In genomic region chr12:11088626-11089372, GRCm38 (mm10) we compare ENCODE assay signal across 13 mouse cellular contexts.
A peak's percentile ranks its signal among the peaks of the same experiment; 100 is the strongest.
DNase-seq lines count a peak whose midpoint lies in the region; ATAC-seq and TF ChIP-seq lines count a peak whose summit lies in the region.
"Had no signal": no experiment of that assay in that cellular context is flagged by ENCODE, and none has a peak within 500 bp of the region (broad histone marks: within the 10 kb centered on the region; RNA-seq: fewer than 3 reads in every experiment).

No protein-coding gene starts in this region.

- H3K36me3 ChIP-seq in heart, embryonic 16.5 days (ENCODE audit: control insufficient read depth, insufficient read depth), result no peaks in the 10 kb centered on the region
- no peaks in the 10 kb centered on the region for H3K36me3 ChIP-seq in forebrain, embryonic 14.5 days (ENCODE audit: control insufficient read depth, insufficient read depth, low read length)
- H3K36me3 ChIP-seq in forebrain, postnatal 0 days (ENCODE audit: insufficient read depth), result no peaks in the 10 kb centered on the region
- H3K36me3 ChIP-seq: hindbrain, embryonic 15.5 days; neural tube, embryonic 13.5 days had no signal

- TF ChIP-seq CTCF in forebrain, postnatal 0 days (IDR thresholded peaks at IDR 0.05; ENCODE audit: low read depth), result no peak

- peak; percentile 41; the same call in 1 of the 2 replicates for ATAC-seq in heart, embryonic 16.5 days (replicated peaks; ENCODE audit: extremely low read depth, insufficient read depth, low FRiP score)
- no peak for ATAC-seq in forebrain, embryonic 14.5 days
- no peak for ATAC-seq in forebrain, postnatal 0 days
- ATAC-seq: midbrain, embryonic 16.5 days had no signal

- 33% methylated on average over 5 of the region's 5 CpGs for WGBS in heart, embryonic 16.5 days
- 84% methylated on average over 5 of the region's 5 CpGs for WGBS in forebrain, embryonic 14.5 days
- WGBS in forebrain, postnatal 0 days, result 78% methylated on average over 5 of the region's 5 CpGs

- H3K27me3 ChIP-seq in heart, embryonic 16.5 days (ENCODE audit: control insufficient read depth, insufficient read depth, low read length), result no peaks in the 10 kb centered on the region
- no peaks in the 10 kb centered on the region for H3K27me3 ChIP-seq in forebrain, embryonic 14.5 days (replicated peaks; ENCODE audit: control insufficient read depth, insufficient read depth, low read length)
- no peaks in the 10 kb centered on the region for H3K27me3 ChIP-seq in forebrain, postnatal 0 days (ENCODE audit: insufficient read depth, low read length)
- H3K27me3 ChIP-seq: CH12.LX; hindbrain, embryonic 15.5 days; neural tube, embryonic 13.5 days had no signal

- H3K4me3 ChIP-seq in heart, embryonic 16.5 days (ENCODE audit: low read length), result no peak overlapping the region
- no peak overlapping the region for H3K4me3 ChIP-seq in forebrain, embryonic 14.5 days (ENCODE audit: low read depth, low read length)
- no peak overlapping the region for H3K4me3 ChIP-seq in forebrain, postnatal 0 days (ENCODE audit: low read depth, low read length)
- H3K4me3 ChIP-seq: hindbrain, embryonic 15.5 days; neural tube, embryonic 13.5 days had no signal

- no peak overlapping the region for H3K9ac ChIP-seq in heart, embryonic 16.5 days (ENCODE audit: low read length)
- H3K9ac ChIP-seq in forebrain, embryonic 14.5 days (ENCODE audit: low read length), result no peak overlapping the region
- no peak overlapping the region for H3K9ac ChIP-seq in forebrain, postnatal 0 days
- H3K9ac ChIP-seq: hindbrain, embryonic 15.5 days; neural tube, embryonic 13.5 days had no signal

- DNase-seq in heart, postnatal 4 days, result no peak
- DNase-seq in thymus, postnatal 0 days (ENCODE audit: low spot score), result peak; percentile 53
- no peak for DNase-seq in thymus, postnatal 36 days
- peak; percentile 78 for DNase-seq in lung, postnatal 10 days
- no peak for DNase-seq in forebrain, embryonic 14.5 days (ENCODE audit: low spot score)
- DNase-seq in forebrain, postnatal 0 days, result no peak
- DNase-seq: kidney, adult 8-10 months; retina, postnatal 1 day had no signal

- H3K4me1 ChIP-seq in heart, embryonic 16.5 days (ENCODE audit: control insufficient read depth, insufficient read depth, low read length), result no peaks in the 10 kb centered on the region
- no peaks in the 10 kb centered on the region for H3K4me1 ChIP-seq in forebrain, embryonic 14.5 days (ENCODE audit: control insufficient read depth, insufficient read depth, low read length)
- no peaks in the 10 kb centered on the region for H3K4me1 ChIP-seq in forebrain, postnatal 0 days (ENCODE audit: insufficient read depth)
- H3K4me1 ChIP-seq: hindbrain, embryonic 15.5 days; neural tube, embryonic 13.5 days had no signal

- no peak overlapping the region for H3K27ac ChIP-seq in heart, embryonic 16.5 days (ENCODE audit: low read length)
- H3K27ac ChIP-seq in forebrain, embryonic 14.5 days (ENCODE audit: low read depth, low read length), result no peak overlapping the region
- H3K27ac ChIP-seq in forebrain, postnatal 0 days (ENCODE audit: low read depth, low read length), result no peak overlapping the region
- H3K27ac ChIP-seq: hindbrain, embryonic 15.5 days; neural tube, embryonic 13.5 days had no signal

- no peak overlapping the region for H3K4me2 ChIP-seq in heart, embryonic 16.5 days (ENCODE audit: low read depth, low read length)
- H3K4me2 ChIP-seq in forebrain, embryonic 14.5 days (ENCODE audit: low read length), result no peak overlapping the region
- H3K4me2 ChIP-seq in forebrain, postnatal 0 days (ENCODE audit: low read depth), result no peak overlapping the region
- H3K4me2 ChIP-seq: hindbrain, embryonic 15.5 days; neural tube, embryonic 13.5 days had no signal

- H3K9me3 ChIP-seq in heart, embryonic 16.5 days (replicated peaks; ENCODE audit: control insufficient read depth, low read length), result no peaks in the 10 kb centered on the region
- no peaks in the 10 kb centered on the region for H3K9me3 ChIP-seq in forebrain, embryonic 14.5 days (replicated peaks; ENCODE audit: control insufficient read depth, low read length)
- H3K9me3 ChIP-seq in forebrain, postnatal 0 days (ENCODE audit: low read length), result no peaks in the 10 kb centered on the region
- H3K9me3 ChIP-seq: hindbrain, embryonic 15.5 days; neural tube, embryonic 13.5 days had no signal

Comparison
In these comparisons a context has a peak if more than half of its experiments do, and no peak if none do; other contexts are left out.
1. DNase-seq: peak in thymus, postnatal 0 days (single experiment) and lung, postnatal 10 days (single experiment); none in heart, postnatal 4 days (single experiment), thymus, postnatal 36 days (0 of 2), forebrain, embryonic 14.5 days (single experiment) and forebrain, postnatal 0 days (single experiment).